Mouse (Mus musculus) ES-E14 (cell line): ENCODE results near the gene D10Wsu102e. TPM values are rescaled to one million over a fixed set of nuclear protein-coding genes. Genes with fewer than 3 reads are reported as not detected.
A peak's percentile ranks its signal among the peaks of the same experiment; 100 is the strongest.
"Not testable (repeated sequence)": the region's sequence is repeated elsewhere in the genome, so short reads cannot be mapped to it uniquely, and the experiment has no call there.

Experiments
- DNase-seq: peaks from one replicate; pipeline ENCODE4 v3.0.0-alpha.2; 2013; ENCODE audit warnings: low read depth, low spot score
- H3K27ac ChIP-seq: 2 replicates; pipeline ENCODE4 v1.5.1; 2012; ENCODE audit warnings: low read depth, mild to moderate bottlenecking, low read length, moderate library complexity, mixed read lengths; ENCODE audit not compliant: poor library complexity, insufficient read depth, severe bottlenecking
- H3K36me3 ChIP-seq: 2 replicates; pipeline ENCODE4 v1.6.1; 2012; ENCODE audit warnings: mild to moderate bottlenecking, low read length, moderate library complexity, mixed read lengths; ENCODE audit not compliant: control insufficient read depth, poor library complexity, insufficient read depth, severe bottlenecking
- H3K4me1 ChIP-seq, 2 experiments: fragments of 150-350 bp in 1 of 2; sonication (generic) in 1 of 2; 2 replicates each; pipeline ENCODE4 v1.6.1; 2012; ENCODE audit warnings: low read length in 2 of 2, mild to moderate bottlenecking in 1 of 2, mixed read lengths in 1 of 2; ENCODE audit not compliant: control insufficient read depth in 2 of 2, insufficient read depth in 2 of 2, poor library complexity in 1 of 2
- H3K4me3 ChIP-seq, 2 experiments: fragments of 150-350 bp in 1 of 2; sonication (generic) in 1 of 2; 2 replicates each; pipeline ENCODE4 v1.5.1; 2012; ENCODE audit warnings: low read length in 2 of 2, low read depth in 1 of 2, mild to moderate bottlenecking in 1 of 2, mixed read lengths in 1 of 2; ENCODE audit not compliant: insufficient read depth in 1 of 2, poor library complexity in 1 of 2, severe bottlenecking in 1 of 2
- H3K9ac ChIP-seq: 2 replicates; pipeline ENCODE4 v1.6.1; 2012; ENCODE audit warnings: low read depth, mild to moderate bottlenecking, low read length, mixed read lengths; ENCODE audit not compliant: poor library complexity, insufficient read depth, severe bottlenecking
- H3K9me3 ChIP-seq: fragments of 150-350 bp; sonication (generic); 2 replicates; pipeline ENCODE4 v1.6.1; 2012; ENCODE audit warnings: low read depth, mild to moderate bottlenecking, low read length; ENCODE audit not compliant: control insufficient read depth, insufficient read depth
- CHD2 ChIP-seq: IDR thresholded peaks from 2 replicates; pipeline ENCODE4 v1.6.1; 2014; ENCODE audit warnings: mild to moderate bottlenecking, low read depth, low read length, inconsistent platforms
- HCFC1 ChIP-seq: IDR thresholded peaks from 2 replicates; pipeline ENCODE4 v1.6.1; 2012; ENCODE audit warnings: low read length, inconsistent platforms, borderline replicate concordance; ENCODE audit not compliant: insufficient read depth
- MAFK ChIP-seq: IDR thresholded peaks from 2 replicates; pipeline ENCODE4 v1.6.1; 2014; ENCODE audit warnings: mild to moderate bottlenecking, low read depth, low read length, inconsistent platforms; ENCODE audit not compliant: insufficient read depth
- ZC3H11A ChIP-seq: IDR thresholded peaks from 2 replicates; pipeline ENCODE4 v1.6.1; 2012; ENCODE audit warnings: low read depth, mild to moderate bottlenecking, inconsistent platforms, low read length, borderline replicate concordance
- ZNF384 ChIP-seq: IDR thresholded peaks from 2 replicates; pipeline ENCODE4 v1.6.1; 2012; ENCODE audit warnings: low read depth, low read length, inconsistent platforms
- in situ Hi-C, 2 experiments: fragments of 600-800 bp; cut with MboI; formaldehyde crosslinking; loops; one replicate each; pipeline ENCODE4 v1.15.1; 2025; ENCODE audit warnings: low sequenced_read_pairs in 2 of 2, inconsistent platforms in 1 of 2; ENCODE audit not compliant: unreplicated experiment in 2 of 2
- total RNA-seq: library from RNA; depleted of rRNA; stranded (reverse); fragments of 300-350 nt; gene quantifications from 2 replicates; pipeline ENCODE4 v1.2.3, GENCODE M21; 2012

Gene D10Wsu102e
- total RNA-seq, 1 experiment = 4.5 TPM

- Histone ChIP-seq H3K36me3 (no peaks in the 10 kb centered on the region), H3K27ac (no peak overlapping the region), H3K4me3 (no peak overlapping the region), H3K4me1 (no peaks in the 10 kb centered on the region), H3K9ac (no peak overlapping the region), H3K9me3 (no peaks in the 10 kb centered on the region)
- TF ChIP-seq ZNF384 (no peak), ZC3H11A (peak; percentile 61; the same call in 1 of the 2 replicates), HCFC1 (no peak), MAFK (no peak), CHD2 (no peak)
- in situ Hi-C loops = loop anchor here (25.0 kb wide), 2 partner anchors 284 to 609 kb away; no protein-coding TSS in a partner anchor
- no peak for DNase-seq
Measured at GRCm38 (mm10) chr10:83520990-83521389, 161.0 kb downstream of the D10Wsu102e start.

GRCm38 (mm10) chr10:83524238-83524637, 164.2 kb downstream of the D10Wsu102e start:
- not testable (repeated sequence) for H3K9me3 ChIP-seq, H3K27ac ChIP-seq, H3K4me1 ChIP-seq, H3K4me3 ChIP-seq, H3K36me3 ChIP-seq, DNase-seq, H3K9ac ChIP-seq
- in situ Hi-C loops = loop anchor here (25.0 kb wide), 2 partner anchors 287 to 612 kb away; no protein-coding TSS in a partner anchor

GRCm38 (mm10) chr10:83530384-83530967, 170.5 kb downstream of the D10Wsu102e start:
- H3K4me3 ChIP-seq = no peak overlapping the region
- no peak overlapping the region for H3K9ac ChIP-seq
- no peaks in the 10 kb centered on the region for H3K9me3 ChIP-seq
- TF ChIP-seq ZNF384 (no peak), ZC3H11A (no peak), CHD2 (no peak), HCFC1 (no peak), MAFK (no peak)
- H3K36me3 ChIP-seq = no peaks in the 10 kb centered on the region
- DNase-seq = no peak
- no peak overlapping the region for H3K27ac ChIP-seq
- H3K4me1 ChIP-seq = no peaks in the 10 kb centered on the region
- in situ Hi-C loops = no loop called here

GRCm38 (mm10) chr10:83533258-83533909, 173.4 kb downstream of the D10Wsu102e start:
- TF ChIP-seq MAFK (no peak), ZNF384 (no peak), ZC3H11A (no peak)
- Histone ChIP-seq H3K36me3 (no peaks in the 10 kb centered on the region), H3K9ac (peak overlapping the region; percentile 8), H3K4me3 (peak overlapping the region; percentile 48 to 58), H3K4me1 (no peaks in the 10 kb centered on the region), H3K27ac (no peak overlapping the region), H3K9me3 (no peaks in the 10 kb centered on the region)
- DNase-seq = no peak
- in situ Hi-C loops = no loop called here

- in situ Hi-C loops = no loop called here
- Histone ChIP-seq H3K9ac (peak within 1 kb of the TSS; percentile 8), H3K27ac (no peak within 1 kb of the TSS), H3K36me3 (no peaks in the 10 kb centered on the region), H3K4me1 (no peaks in the 10 kb centered on the region), H3K9me3 (no peaks in the 10 kb centered on the region), H3K4me3 (peak within 1 kb of the TSS; percentile 48 to 58)
- DNase-seq = peak; percentile 69
- no peak for TF ChIP-seq HCFC1
- TF ChIP-seq CHD2 = no peak
- no peak for TF ChIP-seq MAFK
- TF ChIP-seq ZNF384 = no peak
Measured at GRCm38 (mm10) chr10:83533910-83534283, 173.9 kb downstream of the D10Wsu102e start, which contains the start of gene Aldh1l2. Gene Aldh1l2, minus strand, starts transcription at chr10:83534140.
